Mouse (Mus musculus): ENCODE data around the gene Kcnma1. TPM values are rescaled to one million over a fixed set of nuclear protein-coding genes. Genes with fewer than 3 reads are reported as not detected.

Gene Kcnma1
- polyA plus RNA-seq, 1 experiment from 2014 or later = 0.04 TPM

- WGBS (ENCODE audit: insufficient replicate concordance) = 77% methylated on average over 2 of the region's 2 CpGs
- DNase-seq (no peak), ATAC-seq (no peak)
- Histone ChIP-seq H3K4me2 (ENCODE audit: low read depth, low read length) (no peak overlapping the region), H3K36me3 (replicated peaks; ENCODE audit: insufficient read depth, low read length) (no peaks in the 10 kb centered on the region), H3K27me3 (ENCODE audit: insufficient read depth, low read length) (no peaks in the 10 kb centered on the region), H3K27ac (ENCODE audit: low read depth) (no peak overlapping the region), H3K4me1 (ENCODE audit: insufficient read depth) (no peaks in the 10 kb centered on the region), H3K9me3 (ENCODE audit: low read length) (no peaks in the 10 kb centered on the region), H3K4me3 (ENCODE audit: low read depth, low read length) (no peak overlapping the region), H3K9ac (replicated peaks) (no peak overlapping the region)
- TF ChIP-seq EP300 (IDR thresholded peaks at IDR 0.05; ENCODE audit: low read depth) (no peak), CTCF (IDR thresholded peaks at IDR 0.05; ENCODE audit: low read depth) (no peak)
Observed at GRCm38 (mm10) chr14:23470071-23470470, 544.2 kb downstream of the Kcnma1 start.

- DNase-seq (no peak), ATAC-seq (peak; percentile 13; the same call in 1 of the 2 replicates)
- Histone ChIP-seq H3K4me1 (ENCODE audit: insufficient read depth) (no peaks in the 10 kb centered on the region), H3K36me3 (replicated peaks; ENCODE audit: insufficient read depth, low read length) (no peaks in the 10 kb centered on the region), H3K9ac (replicated peaks) (no peak overlapping the region), H3K4me3 (ENCODE audit: low read depth, low read length) (no peak overlapping the region), H3K9me3 (ENCODE audit: low read length) (no peaks in the 10 kb centered on the region), H3K27me3 (ENCODE audit: insufficient read depth, low read length) (no peaks in the 10 kb centered on the region), H3K4me2 (ENCODE audit: low read depth, low read length) (no peak overlapping the region), H3K27ac (ENCODE audit: low read depth) (no peak overlapping the region)
- 33% methylated on average over 2 of the region's 2 CpGs for WGBS (ENCODE audit: insufficient replicate concordance)
- no peak for TF ChIP-seq EP300 (IDR thresholded peaks at IDR 0.05; ENCODE audit: low read depth)
- TF ChIP-seq CTCF (IDR thresholded peaks at IDR 0.05; ENCODE audit: low read depth) = no peak
Observed at GRCm38 (mm10) chr14:23465135-23465534, 549.2 kb downstream of the Kcnma1 start.

GRCm38 (mm10) chr14:23458560-23458959 lies 555.7 kb downstream of the Kcnma1 start:
- H3K9me3 ChIP-seq (ENCODE audit: low read length) = no peaks in the 10 kb centered on the region
- no peak overlapping the region for H3K27ac ChIP-seq (ENCODE audit: low read depth)
- H3K4me3 ChIP-seq (ENCODE audit: low read depth, low read length) = no peak overlapping the region
- H3K4me1 ChIP-seq (ENCODE audit: insufficient read depth) = no peaks in the 10 kb centered on the region
- H3K36me3 ChIP-seq (replicated peaks; ENCODE audit: insufficient read depth, low read length) = no peaks in the 10 kb centered on the region
- no peak for DNase-seq
- H3K4me2 ChIP-seq (ENCODE audit: low read depth, low read length) = no peak overlapping the region
- H3K9ac ChIP-seq (replicated peaks) = no peak overlapping the region
- no peak for ATAC-seq
- no peak for TF ChIP-seq EP300 (IDR thresholded peaks at IDR 0.05; ENCODE audit: low read depth)
- no peak for TF ChIP-seq CTCF (IDR thresholded peaks at IDR 0.05; ENCODE audit: low read depth)
- H3K27me3 ChIP-seq (ENCODE audit: insufficient read depth, low read length) = no peaks in the 10 kb centered on the region
- WGBS (ENCODE audit: insufficient replicate concordance) = 54% methylated on average over 4 of the region's 4 CpGs

GRCm38 (mm10) chr14:23451681-23452080 lies 562.6 kb downstream of the Kcnma1 start:
- Histone ChIP-seq H3K4me2 (ENCODE audit: low read depth, low read length) (no peak overlapping the region), H3K27ac (ENCODE audit: low read depth) (no peak overlapping the region), H3K4me1 (ENCODE audit: insufficient read depth) (no peaks in the 10 kb centered on the region), H3K4me3 (ENCODE audit: low read depth, low read length) (no peak overlapping the region), H3K36me3 (replicated peaks; ENCODE audit: insufficient read depth, low read length) (no peaks in the 10 kb centered on the region), H3K27me3 (ENCODE audit: insufficient read depth, low read length) (no peaks in the 10 kb centered on the region), H3K9me3 (ENCODE audit: low read length) (no peaks in the 10 kb centered on the region), H3K9ac (replicated peaks) (no peak overlapping the region)
- DNase-seq (no peak), ATAC-seq (no peak)
- TF ChIP-seq CTCF (IDR thresholded peaks at IDR 0.05; ENCODE audit: low read depth) (no peak), EP300 (IDR thresholded peaks at IDR 0.05; ENCODE audit: low read depth) (no peak)
- 72% methylated on average over 6 of the region's 6 CpGs for WGBS (ENCODE audit: insufficient replicate concordance)

GRCm38 (mm10) chr14:23437467-23437866 lies 576.8 kb downstream of the Kcnma1 start:
- H3K27ac ChIP-seq (ENCODE audit: low read depth) = no peak overlapping the region
- no peak overlapping the region for H3K4me2 ChIP-seq (ENCODE audit: low read depth, low read length)
- TF ChIP-seq EP300 (IDR thresholded peaks at IDR 0.05; ENCODE audit: low read depth) = no peak
- no peak for TF ChIP-seq CTCF (IDR thresholded peaks at IDR 0.05; ENCODE audit: low read depth)
- H3K36me3 ChIP-seq (replicated peaks; ENCODE audit: insufficient read depth, low read length) = no peaks in the 10 kb centered on the region
- H3K9ac ChIP-seq (replicated peaks) = no peak overlapping the region
- no peaks in the 10 kb centered on the region for H3K9me3 ChIP-seq (ENCODE audit: low read length)
- H3K4me1 ChIP-seq (ENCODE audit: insufficient read depth) = no peaks in the 10 kb centered on the region
- H3K4me3 ChIP-seq (ENCODE audit: low read depth, low read length) = no peak overlapping the region
- WGBS (ENCODE audit: insufficient replicate concordance) = 51% methylated on average over 3 of the region's 3 CpGs
- H3K27me3 ChIP-seq (ENCODE audit: insufficient read depth, low read length) = no peaks in the 10 kb centered on the region
- DNase-seq (no peak), ATAC-seq (no peak)

- 78% methylated on average over 8 of the region's 8 CpGs for WGBS (ENCODE audit: insufficient replicate concordance)
- Histone ChIP-seq H3K4me3 (ENCODE audit: low read depth, low read length) (no peak overlapping the region), H3K4me1 (ENCODE audit: insufficient read depth) (no peaks in the 10 kb centered on the region), H3K27me3 (ENCODE audit: insufficient read depth, low read length) (no peaks in the 10 kb centered on the region), H3K4me2 (ENCODE audit: low read depth, low read length) (no peak overlapping the region), H3K27ac (ENCODE audit: low read depth) (no peak overlapping the region), H3K9me3 (ENCODE audit: low read length) (no peaks in the 10 kb centered on the region), H3K9ac (replicated peaks) (no peak overlapping the region), H3K36me3 (replicated peaks; ENCODE audit: insufficient read depth, low read length) (no peaks in the 10 kb centered on the region)
- no peak for ATAC-seq
- TF ChIP-seq EP300 (IDR thresholded peaks at IDR 0.05; ENCODE audit: low read depth) (no peak), CTCF (IDR thresholded peaks at IDR 0.05; ENCODE audit: low read depth) (no peak)
- no peak for DNase-seq
Observed at GRCm38 (mm10) chr14:23435861-23436260, 578.4 kb downstream of the Kcnma1 start.

GRCm38 (mm10) chr14:23430006-23430405 lies 584.3 kb downstream of the Kcnma1 start:
- Histone ChIP-seq H3K27me3 (ENCODE audit: insufficient read depth, low read length) (no peaks in the 10 kb centered on the region), H3K4me3 (ENCODE audit: low read depth, low read length) (no peak overlapping the region), H3K9me3 (ENCODE audit: low read length) (no peaks in the 10 kb centered on the region), H3K9ac (replicated peaks) (no peak overlapping the region), H3K27ac (ENCODE audit: low read depth) (no peak overlapping the region), H3K4me2 (ENCODE audit: low read depth, low read length) (no peak overlapping the region), H3K36me3 (replicated peaks; ENCODE audit: insufficient read depth, low read length) (no peaks in the 10 kb centered on the region), H3K4me1 (ENCODE audit: insufficient read depth) (no peaks in the 10 kb centered on the region)
- WGBS (ENCODE audit: insufficient replicate concordance) = 75% methylated on average over 2 of the region's 2 CpGs
- ATAC-seq (no peak), DNase-seq (no peak)
- no peak for TF ChIP-seq CTCF (IDR thresholded peaks at IDR 0.05; ENCODE audit: low read depth)
- TF ChIP-seq EP300 (IDR thresholded peaks at IDR 0.05; ENCODE audit: low read depth) = no peak
